Mouse (Mus musculus) brain, embryonic 14.5 days (tissue): ENCODE measurements around the gene Gm4070.
"Not testable (repeated sequence)": the region's sequence is repeated elsewhere in the genome, so short reads cannot be mapped to it uniquely, and the experiment has no call there.

ENCODE experiments used
- CTCF ChIP-seq: fragments of 200-500 bp; IDR thresholded peaks from 2 replicates; pipeline ENCODE4 v1.5.1; 2012; ENCODE audit warnings: inconsistent platforms, mild to moderate bottlenecking, moderate library complexity, borderline replicate concordance; ENCODE audit not compliant: insufficient read depth, insufficient read length; ENCODE audit errors: extremely low read depth
- POLR2A ChIP-seq: fragments of 200-500 bp; IDR thresholded peaks from 2 replicates; pipeline ENCODE4 v1.6.1; 2012; ENCODE audit warnings: mild to moderate bottlenecking, inconsistent platforms, borderline replicate concordance; ENCODE audit not compliant: poor library complexity, insufficient read depth, insufficient read length, severe bottlenecking; ENCODE audit errors: extremely low read depth

GRCm38 (mm10) chr7:105952408-105952807 lies 1.4 kb downstream of the Gm4070 start:
- TF ChIP-seq POLR2A, CTCF: not testable (repeated sequence)
